Mouse (Mus musculus) testis, postnatal 14 days (tissue): ENCODE results near the gene Sumo2.
"Not testable (repeated sequence)": the region's sequence is repeated elsewhere in the genome, so short reads cannot be mapped to it uniquely, and the experiment has no call there.

Source experiments
- DNase-seq: peaks from one replicate; pipeline ENCODE4 v3.0.0; 2021; ENCODE audit warnings: low spot score

Gene Sumo2

DNA sequence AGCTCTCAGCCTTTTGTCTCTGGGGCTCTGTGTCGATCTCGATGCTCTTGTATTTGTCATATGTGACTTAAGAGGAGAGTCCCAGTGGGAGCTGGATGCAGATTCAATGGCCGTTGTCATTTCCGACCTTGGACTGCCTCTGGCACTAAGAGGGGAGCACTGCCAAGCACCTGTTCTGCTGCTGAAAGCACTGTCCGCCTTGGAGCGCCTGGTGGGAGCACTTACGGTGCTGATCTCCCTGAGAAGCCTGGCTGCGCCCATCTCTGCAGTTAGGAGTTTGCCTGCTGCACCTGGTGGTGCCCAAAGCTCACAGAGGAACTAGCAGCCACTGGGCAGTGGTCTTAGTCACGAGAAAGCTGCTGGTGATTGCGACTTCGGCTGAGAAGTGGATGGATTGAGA, 52.8 kb downstream of the Sumo2 start:
- DNase-seq, result no peak

DNA sequence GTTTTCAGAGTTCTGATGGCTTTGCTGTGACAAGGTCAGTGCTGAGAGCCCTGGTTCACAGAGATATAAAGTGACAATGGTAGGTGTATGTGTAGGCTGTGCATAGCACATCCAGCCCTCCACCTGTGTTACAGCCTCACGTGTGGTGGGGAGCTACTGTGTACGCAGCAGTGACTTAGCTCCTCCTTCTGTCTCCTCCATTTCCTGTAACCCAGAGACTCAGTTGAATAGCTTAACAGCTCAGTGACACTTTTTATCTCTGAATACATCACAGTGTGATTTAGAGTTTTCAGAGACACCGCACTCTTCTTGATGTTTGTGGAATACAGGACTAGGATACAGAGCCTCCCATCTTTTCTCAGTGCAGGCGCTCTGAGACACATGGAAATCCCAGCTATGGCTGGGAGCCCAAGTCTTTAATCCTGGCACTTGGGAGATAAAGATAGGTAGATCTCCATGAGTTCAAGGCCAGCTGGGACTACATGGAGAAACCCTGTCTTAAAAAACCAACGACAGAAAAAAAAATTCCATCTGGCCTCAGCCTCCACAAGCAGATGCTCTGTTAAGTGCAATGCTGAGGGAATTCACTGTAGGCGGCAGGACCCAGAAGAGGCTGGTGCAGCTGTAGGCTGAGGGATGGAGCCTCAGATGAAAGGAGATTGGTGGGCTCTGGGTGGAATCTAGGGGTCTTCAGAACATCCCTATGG, 54.4 kb downstream of the Sumo2 start:
- DNase-seq, result no peak

DNA sequence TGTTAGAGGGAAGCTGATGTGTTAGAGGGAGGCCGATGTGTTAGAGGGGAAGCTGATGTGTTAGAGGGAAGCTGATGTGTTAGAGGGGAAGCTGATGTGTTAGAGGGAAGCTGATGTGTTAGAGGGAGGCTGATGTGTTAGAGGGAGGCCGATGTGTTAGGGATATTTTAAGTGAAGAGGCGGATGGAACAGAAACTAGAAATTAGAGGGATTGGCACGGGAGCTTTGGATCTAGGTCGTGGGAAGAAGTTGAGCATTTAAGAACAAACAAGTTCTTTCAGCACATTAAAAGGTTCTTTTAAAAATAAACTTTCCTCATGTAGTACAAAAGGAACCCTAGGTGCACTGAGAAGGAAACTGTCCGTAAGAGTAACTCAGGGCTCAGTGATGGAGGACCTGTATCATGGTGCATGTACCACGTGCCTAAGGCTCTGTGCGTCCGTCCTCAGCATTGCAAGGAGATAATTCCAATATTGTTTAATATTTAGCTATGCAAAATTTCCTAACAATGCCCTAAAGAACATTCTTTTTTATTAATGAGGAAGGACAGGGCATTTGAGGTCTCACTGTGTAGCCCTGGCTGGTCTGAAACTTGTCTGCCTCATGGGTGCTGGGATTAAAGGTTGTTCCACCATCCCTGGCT, 57.7 kb downstream of the Sumo2 start:
- DNase-seq, result no peak

DNA sequence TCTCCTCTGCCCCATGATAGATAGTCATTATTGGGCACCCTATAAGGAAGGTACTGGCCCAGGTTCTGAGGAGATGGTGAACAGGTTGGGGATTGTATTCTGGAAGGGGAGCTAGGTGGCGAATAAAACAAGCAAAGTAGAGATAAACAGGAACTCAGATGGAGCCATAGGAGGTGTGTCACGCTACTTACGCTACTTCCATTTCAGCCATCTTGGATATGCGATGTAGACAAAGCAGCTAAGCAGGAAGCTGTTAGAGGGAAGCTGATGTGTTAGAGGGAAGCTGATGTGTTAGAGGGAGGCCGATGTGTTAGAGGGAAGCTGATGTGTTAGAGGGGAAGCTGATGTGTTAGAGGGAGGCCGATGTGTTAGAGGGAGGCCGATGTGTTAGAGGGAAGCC, 58.7 kb downstream of the Sumo2 start:
- not testable (repeated sequence) for DNase-seq

DNA sequence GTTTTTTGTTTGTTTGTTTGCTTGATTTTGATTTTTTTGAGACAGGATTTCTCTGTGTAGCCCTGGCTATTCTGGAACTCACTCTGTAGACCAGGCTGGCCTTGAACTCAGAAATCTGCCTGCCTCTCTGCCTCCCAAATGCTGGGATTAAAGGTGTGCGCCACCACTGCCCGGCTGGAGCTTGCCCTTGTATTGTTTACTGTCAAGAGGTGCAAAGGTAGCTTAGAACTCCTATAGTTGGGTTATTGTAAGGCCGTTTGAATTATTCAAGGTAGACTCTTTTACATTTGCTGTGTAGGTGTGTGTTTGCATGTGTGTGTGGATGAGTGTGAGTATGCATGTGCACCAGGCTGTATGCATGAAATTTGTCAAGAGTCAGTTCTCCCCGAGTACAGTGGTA, 59.4 kb downstream of the Sumo2 start:
- DNase-seq, result not testable (repeated sequence)

DNA sequence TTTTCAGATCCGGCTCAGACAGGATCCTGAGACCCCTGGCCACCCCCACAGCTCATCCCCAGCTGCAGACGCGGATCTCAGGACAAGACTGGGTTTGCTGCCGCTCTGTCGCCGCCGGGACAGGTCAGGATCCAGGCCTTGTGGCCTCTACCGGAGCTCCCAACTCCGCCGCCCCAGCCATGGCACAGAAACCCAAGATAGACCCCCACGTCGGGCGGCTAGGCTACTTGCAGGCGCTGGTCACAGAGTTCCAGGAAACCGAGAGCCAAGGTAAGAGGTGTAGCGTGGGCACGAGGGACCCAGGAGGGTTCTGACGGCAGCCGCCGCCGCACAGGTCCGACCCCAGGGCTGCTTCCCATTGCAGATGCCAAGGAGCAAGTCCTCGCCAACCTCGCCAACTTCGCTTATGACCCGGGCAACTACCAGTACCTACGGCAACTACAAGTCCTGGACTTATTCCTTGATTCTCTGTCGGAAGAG, 60.3 kb downstream of the Sumo2 start:
- no peak for DNase-seq

DNA sequence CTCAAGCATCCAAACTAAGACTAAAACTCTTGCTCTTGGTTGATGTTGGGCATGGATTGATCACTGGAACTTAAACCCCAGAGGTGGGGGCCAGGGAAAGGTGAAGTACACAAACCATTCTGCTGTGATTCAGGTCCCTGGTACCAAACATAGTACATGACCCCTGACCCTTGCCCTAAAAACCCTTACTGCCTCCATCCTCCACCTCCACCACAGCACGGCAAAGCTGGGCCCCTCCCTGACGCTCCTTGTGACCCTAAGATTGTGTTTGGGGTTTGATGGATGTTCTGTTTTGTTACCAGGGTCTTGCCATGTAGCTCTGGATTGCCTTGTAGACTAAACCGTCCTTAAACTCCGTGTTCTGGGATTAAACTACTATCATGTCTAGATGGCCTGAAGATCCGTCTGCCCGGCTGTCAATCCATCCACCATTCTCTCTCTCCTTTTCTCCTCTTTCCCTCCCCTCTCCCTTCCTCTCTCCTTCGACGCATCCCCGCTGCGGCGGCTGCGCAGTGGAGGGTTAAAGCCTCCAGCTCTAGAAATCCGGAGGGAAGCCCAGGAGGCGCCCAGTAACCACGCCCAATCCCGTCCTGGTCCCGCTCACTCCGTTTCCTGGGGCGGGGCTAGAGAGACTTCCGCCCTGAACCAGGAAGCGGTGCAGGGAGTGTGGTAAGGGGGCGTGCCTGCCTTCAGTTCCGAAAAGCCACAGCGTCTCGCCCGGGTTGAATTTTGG, 60.9 kb downstream of the Sumo2 start, which contains the start of gene Armc7:
Gene Armc7, plus strand, starts transcription at position 643 of the 733 bp plus-strand sequence.
- DNase-seq, result peak; percentile 92

DNA sequence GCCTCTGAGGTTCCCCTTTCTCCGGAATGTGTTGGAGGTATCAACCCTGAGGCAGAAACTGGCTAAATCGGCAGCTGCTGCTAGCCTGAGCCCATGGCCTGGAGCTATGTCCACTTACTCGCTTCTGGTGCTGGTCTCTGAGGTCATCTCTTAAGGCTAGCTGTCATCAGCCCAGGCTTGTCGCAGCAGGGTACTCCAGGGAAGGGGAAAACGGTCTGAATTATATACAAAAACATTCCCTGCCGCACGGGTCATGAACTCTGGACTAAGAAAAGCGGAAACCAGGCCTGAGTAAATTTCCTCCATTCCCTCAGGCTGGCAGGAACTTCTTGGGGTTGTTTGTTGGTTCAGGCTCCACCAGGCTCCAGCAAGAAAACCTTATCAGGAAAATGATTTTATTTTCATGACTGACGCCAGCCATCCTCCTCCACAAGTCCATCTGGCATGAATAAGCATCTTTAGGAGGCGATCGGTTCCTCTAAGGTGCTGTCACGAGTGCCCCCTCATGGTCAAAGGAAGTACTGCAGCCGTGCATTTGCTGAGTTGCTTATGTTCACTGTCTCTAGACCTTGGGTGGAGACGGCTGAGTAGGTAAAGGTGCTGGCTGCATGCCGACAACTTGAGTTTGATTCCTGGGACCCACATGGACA, 62.3 kb downstream of the Sumo2 start:
- peak; percentile 84 for DNase-seq
